25 mouse cellular contexts compared by ENCODE assay signal in genomic region chr4:88175058-88175974, GRCm38 (mm10).
"Had no signal": no experiment of that assay in that cellular context is flagged by ENCODE, and none has a peak within 500 bp of the region (broad histone marks: within the 10 kb centered on the region; RNA-seq: fewer than 3 reads in every experiment).

No protein-coding gene starts in this region.

- H3K27ac ChIP-seq: intestine, embryonic 15.5 days; layer of hippocampus, adult 2 months; limb, embryonic 10.5 days; limb, embryonic 13.5 days; liver, embryonic 12.5 days; liver, embryonic 15.5 days; lung, embryonic 15.5 days; midbrain, embryonic 10.5 days; midbrain, embryonic 13.5 days; stomach, postnatal 0 days had no signal

- H3K4me2 ChIP-seq: intestine, embryonic 15.5 days; limb, embryonic 13.5 days; liver, embryonic 12.5 days; liver, embryonic 15.5 days; lung, embryonic 15.5 days; midbrain, embryonic 13.5 days had no signal

- H3K9me3 ChIP-seq: intestine, embryonic 15.5 days; limb, embryonic 10.5 days; limb, embryonic 13.5 days; liver, embryonic 12.5 days; liver, embryonic 15.5 days; lung, embryonic 15.5 days; megakaryocyte, embryonic 14.5 days; midbrain, embryonic 10.5 days; midbrain, embryonic 13.5 days had no signal

- H3K36me3 ChIP-seq: intestine, embryonic 15.5 days; limb, embryonic 13.5 days; liver, embryonic 15.5 days; lung, embryonic 15.5 days; midbrain, embryonic 13.5 days had no signal

- DNase-seq: kidney, adult 11 months; kidney, adult 8-10 months; layer of hippocampus, adult 9-11 months; liver; lung, adult 18-20 months; lung, postnatal 10 days; lung, postnatal 36 days; right cerebral cortex, adult 18-20 months; right cerebral cortex, postnatal 14 days; right cerebral cortex, postnatal 4 days; thymus, adult 2 months; thymus, postnatal 14 days had no signal

- H3K4me3 ChIP-seq: intestine, embryonic 15.5 days; layer of hippocampus, adult 2 months; limb, embryonic 10.5 days; limb, embryonic 13.5 days; liver, embryonic 12.5 days; liver, embryonic 15.5 days; lung, embryonic 15.5 days; megakaryocyte, embryonic 14.5 days; midbrain, embryonic 10.5 days; midbrain, embryonic 13.5 days; myocyte had no signal

- H3K27me3 ChIP-seq: intestine, embryonic 15.5 days; limb, embryonic 13.5 days; liver, embryonic 12.5 days; liver, embryonic 15.5 days; lung, embryonic 15.5 days; megakaryocyte, embryonic 14.5 days; midbrain, embryonic 13.5 days had no signal

- H3K4me1 ChIP-seq: intestine, embryonic 15.5 days; limb, embryonic 10.5 days; limb, embryonic 13.5 days; liver, embryonic 12.5 days; liver, embryonic 15.5 days; lung, embryonic 15.5 days; midbrain, embryonic 10.5 days; midbrain, embryonic 13.5 days had no signal

- ATAC-seq: intestine, embryonic 15.5 days; liver, embryonic 12.5 days; midbrain, embryonic 13.5 days; midbrain, embryonic 16.5 days had no signal

- H3K9ac ChIP-seq: intestine, embryonic 15.5 days; limb, embryonic 13.5 days; liver, embryonic 12.5 days; liver, embryonic 15.5 days; lung, embryonic 15.5 days; midbrain, embryonic 13.5 days had no signal
